ENCODE assay signal across 9 mouse cellular contexts in the genomic region with DNA sequence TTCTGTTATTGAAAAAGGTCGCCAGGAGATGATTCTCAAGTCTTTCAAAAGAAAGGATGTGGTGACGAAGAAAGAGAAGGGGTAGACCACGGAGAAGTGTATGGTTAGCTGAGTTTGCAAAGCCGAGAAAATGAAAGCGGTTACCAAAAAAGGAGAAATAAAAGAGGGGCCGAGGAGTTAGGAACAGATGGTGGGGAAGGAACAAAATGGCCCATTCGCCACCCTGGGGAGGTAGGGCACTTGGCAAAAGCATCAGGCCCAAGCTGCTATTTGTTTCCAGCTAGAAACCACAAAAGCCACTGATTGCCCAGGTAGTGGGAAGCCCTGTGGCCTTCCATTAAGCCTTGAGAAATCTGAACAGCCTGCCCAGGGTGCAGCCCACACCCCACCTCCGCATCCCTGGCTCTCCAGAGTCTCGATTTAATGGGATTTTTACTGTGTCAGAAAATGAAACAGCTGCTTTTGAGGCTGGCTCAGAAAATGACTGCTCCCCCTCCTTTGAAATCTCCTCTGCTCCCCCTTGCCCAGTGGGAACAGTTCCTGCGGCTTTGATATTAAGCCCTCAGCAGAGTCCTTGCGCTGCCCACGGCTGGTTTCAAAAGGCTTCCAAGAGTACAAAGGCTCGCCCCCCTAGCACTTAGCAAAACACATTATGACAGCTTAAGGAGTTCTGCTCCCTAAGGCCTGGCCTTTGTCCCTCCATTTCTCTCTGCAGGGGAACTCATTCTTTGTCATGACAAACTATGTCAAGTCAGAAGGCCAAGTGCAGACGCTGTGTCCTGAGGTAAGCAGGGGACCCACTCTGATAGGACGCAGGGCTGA. TPM values are rescaled to one million over a fixed set of nuclear protein-coding genes. Genes with fewer than 3 reads are reported as not detected.
DNase-seq lines count a peak whose midpoint lies in the region; ATAC-seq lines count a peak whose summit lies in the region.
"Had no signal": no experiment of that assay in that cellular context is flagged by ENCODE, and none has a peak within 500 bp of the region (broad histone marks: within the 10 kb centered on the region; RNA-seq: fewer than 3 reads in every experiment).

No protein-coding gene starts in this region.

- no peaks in the 10 kb centered on the region for H3K36me3 ChIP-seq in intestine, embryonic 14.5 days (ENCODE audit: control insufficient read depth, insufficient read depth, low read length)
- no peaks in the 10 kb centered on the region for H3K36me3 ChIP-seq in intestine, embryonic 16.5 days (ENCODE audit: control insufficient read depth, insufficient read depth, low read length)
- H3K36me3 ChIP-seq in forebrain, embryonic 14.5 days (ENCODE audit: control insufficient read depth, insufficient read depth, low read length) = no peaks in the 10 kb centered on the region
- no peaks in the 10 kb centered on the region for H3K36me3 ChIP-seq in limb, embryonic 15.5 days
- no peaks in the 10 kb centered on the region for H3K36me3 ChIP-seq in splenic B cell, adult 2 months (ENCODE audit: control insufficient read depth, insufficient read depth, low read length, poor library complexity, severe bottlenecking)

- DNase-seq in intestine, embryonic 14.5 days (ENCODE audit: low spot score) = no peak
- peak; percentile 20 for DNase-seq in urinary bladder, postnatal 14 days (ENCODE audit: low spot score)
- no peak for DNase-seq in urinary bladder, adult 2 months (ENCODE audit: low spot score)
- peak; percentile 73 for DNase-seq in forebrain, embryonic 14.5 days (ENCODE audit: low spot score)
- peak; percentile 54 for DNase-seq in splenic B cell, adult 2 months (ENCODE audit: low read depth, low spot score)
- DNase-seq in urinary bladder, adult 18-20 months (ENCODE audit: low spot score in 2 of 2) = no peak

- H3K4me3 ChIP-seq in intestine, embryonic 14.5 days (ENCODE audit: low read depth, low read length) = no peak overlapping the region
- no peak overlapping the region for H3K4me3 ChIP-seq in intestine, embryonic 16.5 days (ENCODE audit: low read length)
- no peak overlapping the region for H3K4me3 ChIP-seq in forebrain, embryonic 14.5 days (ENCODE audit: low read depth, low read length)
- H3K4me3 ChIP-seq in limb, embryonic 15.5 days = no peak overlapping the region

- 56% methylated on average over 15 of the region's 15 CpGs for WGBS in intestine, embryonic 14.5 days
- WGBS in intestine, embryonic 16.5 days = 54% methylated on average over 15 of the region's 15 CpGs
- 12% methylated on average over 15 of the region's 15 CpGs for WGBS in forebrain, embryonic 14.5 days
- 26% methylated on average over 15 of the region's 15 CpGs for WGBS in limb, embryonic 15.5 days

- H3K9me3 ChIP-seq in intestine, embryonic 14.5 days (ENCODE audit: control insufficient read depth, low read length) = no peaks in the 10 kb centered on the region
- no peaks in the 10 kb centered on the region for H3K9me3 ChIP-seq in intestine, embryonic 16.5 days (ENCODE audit: control insufficient read depth, low read length)
- H3K9me3 ChIP-seq in forebrain, embryonic 14.5 days (replicated peaks; ENCODE audit: control insufficient read depth, low read length) = no peaks in the 10 kb centered on the region
- no peaks in the 10 kb centered on the region for H3K9me3 ChIP-seq in limb, embryonic 15.5 days

- H3K9ac ChIP-seq in intestine, embryonic 14.5 days (ENCODE audit: low read length) = no peak overlapping the region
- no peak overlapping the region for H3K9ac ChIP-seq in intestine, embryonic 16.5 days (ENCODE audit: low read depth, low read length)
- H3K9ac ChIP-seq in forebrain, embryonic 14.5 days (ENCODE audit: low read length) = no peak overlapping the region
- no peak overlapping the region for H3K9ac ChIP-seq in limb, embryonic 15.5 days

- H3K4me2 ChIP-seq in intestine, embryonic 14.5 days (ENCODE audit: low read length) = no peak overlapping the region
- no peak overlapping the region for H3K4me2 ChIP-seq in intestine, embryonic 16.5 days (ENCODE audit: low read depth, low read length)
- peak overlapping the region; percentile 6; the same call in 1 of the 2 replicates for H3K4me2 ChIP-seq in forebrain, embryonic 14.5 days (ENCODE audit: low read length)
- no peak overlapping the region for H3K4me2 ChIP-seq in limb, embryonic 15.5 days

- peak overlapping the region; percentile 41; the same call in 1 of the 2 replicates for H3K27ac ChIP-seq in intestine, embryonic 14.5 days (ENCODE audit: low read depth)
- no peak overlapping the region for H3K27ac ChIP-seq in intestine, embryonic 16.5 days (ENCODE audit: low read length)
- peak overlapping the region; percentile 44 for H3K27ac ChIP-seq in forebrain, embryonic 14.5 days (ENCODE audit: low read depth, low read length)
- H3K27ac ChIP-seq in limb, embryonic 15.5 days = peak overlapping the region; percentile 67

- no peak for ATAC-seq in intestine, embryonic 14.5 days (replicated peaks; ENCODE audit: low FRiP score, low TSS enrichment, low read depth)
- no peak for ATAC-seq in intestine, embryonic 16.5 days
- ATAC-seq in forebrain, embryonic 14.5 days = peak; percentile 86
- ATAC-seq in limb, embryonic 15.5 days (ENCODE audit: insufficient number of reproducible peaks, low FRiP score, low TSS enrichment, low read depth) = 0 out of 2 replicates have a peak, but pooled peaks have one; percentile 52
- ATAC-seq: Patski had no signal

- peaks cover 12% of the 10 kb centered on the region; the same call in 1 of the 2 replicates for H3K4me1 ChIP-seq in intestine, embryonic 14.5 days (replicated peaks; ENCODE audit: control insufficient read depth, insufficient read depth, low read length)
- H3K4me1 ChIP-seq in intestine, embryonic 16.5 days (ENCODE audit: control insufficient read depth, insufficient read depth, low read length) = peaks cover 9% of the 10 kb centered on the region; the same call in 1 of the 2 replicates
- H3K4me1 ChIP-seq in forebrain, embryonic 14.5 days (ENCODE audit: control insufficient read depth, insufficient read depth, low read length) = peaks cover 14% of the 10 kb centered on the region
- H3K4me1 ChIP-seq in limb, embryonic 15.5 days = peaks cover 23% of the 10 kb centered on the region

- no peaks in the 10 kb centered on the region for H3K27me3 ChIP-seq in intestine, embryonic 14.5 days (replicated peaks; ENCODE audit: control insufficient read depth, insufficient read depth, low read length)
- no peaks in the 10 kb centered on the region for H3K27me3 ChIP-seq in intestine, embryonic 16.5 days (replicated peaks; ENCODE audit: control insufficient read depth, insufficient read depth, low read length)
- no peaks in the 10 kb centered on the region for H3K27me3 ChIP-seq in forebrain, embryonic 14.5 days (replicated peaks; ENCODE audit: control insufficient read depth, insufficient read depth, low read length)
- no peaks in the 10 kb centered on the region for H3K27me3 ChIP-seq in limb, embryonic 15.5 days
- H3K27me3 ChIP-seq in splenic B cell, adult 2 months (ENCODE audit: control insufficient read depth, insufficient read depth, low read length, poor library complexity, severe bottlenecking) = no peaks in the 10 kb centered on the region
- H3K27me3 ChIP-seq: Patski had no signal

RNA-seq across cellular contexts. Expression of a gene that starts 9.9 kb away (rescaled TPM):
- polyA plus RNA-seq in intestine, embryonic 14.5 days (2014; fragmentation: Nextera tagmentation; extraction: Ambion mirVana) = 1.8 and 2.1 TPM in 2 replicates
- polyA plus RNA-seq in intestine, embryonic 16.5 days (2015; fragmentation: Nextera tagmentation; extraction: Ambion mirVana) = 2.1 and 2.9 TPM in 2 replicates
- polyA plus RNA-seq in urinary bladder, adult 2 months (2012; rRNA removed) = 24.1 and 27.1 TPM in 2 replicates
- polyA plus RNA-seq in forebrain, embryonic 14.5 days (2014; fragmentation: Nextera tagmentation; extraction: Ambion mirVana) = 1.5 and 1.7 TPM in 2 replicates
- polyA plus RNA-seq in limb, embryonic 15.5 days (2015; fragmentation: Nextera tagmentation; extraction: Ambion mirVana) = 2.2 and 2.3 TPM in 2 replicates

RNA-seq across cellular contexts. Expression of a gene that starts 39.3 kb away (rescaled TPM):
- polyA plus RNA-seq in intestine, embryonic 14.5 days (2014; fragmentation: Nextera tagmentation; extraction: Ambion mirVana) = 28.4 and 39.1 TPM in 2 replicates
- 18.3 and 24.2 TPM in 2 replicates for polyA plus RNA-seq in intestine, embryonic 16.5 days (2015; fragmentation: Nextera tagmentation; extraction: Ambion mirVana)
- polyA plus RNA-seq in urinary bladder, adult 2 months (2012; rRNA removed) = 13.2 TPM in 2 replicates
- 48.9 and 67.6 TPM in 2 replicates for polyA plus RNA-seq in forebrain, embryonic 14.5 days (2014; fragmentation: Nextera tagmentation; extraction: Ambion mirVana)
- polyA plus RNA-seq in limb, embryonic 15.5 days (2015; fragmentation: Nextera tagmentation; extraction: Ambion mirVana) = 35.6 and 36.0 TPM in 2 replicates

RNA-seq across cellular contexts. Expression of a gene that starts 53.7 kb away (rescaled TPM):
- polyA plus RNA-seq in intestine, embryonic 14.5 days (2014; fragmentation: Nextera tagmentation; extraction: Ambion mirVana) = 20.9 and 21.0 TPM in 2 replicates
- 59.6 and 62.6 TPM in 2 replicates for polyA plus RNA-seq in intestine, embryonic 16.5 days (2015; fragmentation: Nextera tagmentation; extraction: Ambion mirVana)
- 42.4 and 44.3 TPM in 2 replicates for polyA plus RNA-seq in urinary bladder, adult 2 months (2012; rRNA removed)
- 6.6 and 8.6 TPM in 2 replicates for polyA plus RNA-seq in forebrain, embryonic 14.5 days (2014; fragmentation: Nextera tagmentation; extraction: Ambion mirVana)
- 23.1 and 27.8 TPM in 2 replicates for polyA plus RNA-seq in limb, embryonic 15.5 days (2015; fragmentation: Nextera tagmentation; extraction: Ambion mirVana)

Comparison
In these comparisons a context has a peak if more than half of its experiments do, and no peak if none do; other contexts are left out.
1. DNase-seq: peak in urinary bladder, postnatal 14 days (single experiment), forebrain, embryonic 14.5 days (single experiment) and splenic B cell, adult 2 months (single experiment); none in intestine, embryonic 14.5 days (single experiment), urinary bladder, adult 2 months (single experiment) and urinary bladder, adult 18-20 months (0 of 2).
2. ATAC-seq: peak in forebrain, embryonic 14.5 days (single experiment) and limb, embryonic 15.5 days (single experiment); none in intestine, embryonic 14.5 days (single experiment) and intestine, embryonic 16.5 days (single experiment).